Mouse (Mus musculus) liver, embryonic 14.5 days (tissue): ENCODE results near the gene Plekhg4.
A peak's percentile ranks its signal among the peaks of the same experiment; 100 is the strongest.

Source experiments
- CTCF ChIP-seq: IDR thresholded peaks from 2 replicates; pipeline ENCODE4 v1.5.1; 2016; ENCODE audit warnings: antibody characterized with exemption, low read depth, control low read depth
- EP300 ChIP-seq: IDR thresholded peaks from 2 replicates; pipeline ENCODE4 v1.6.1; 2016; ENCODE audit warnings: antibody characterized with exemption, low read depth

- TF ChIP-seq CTCF = peak; percentile 35; the same call in 1 of the 2 replicates
- no peak for TF ChIP-seq EP300
Observed at GRCm38 (mm10) chr8:105359646-105360045, 13.4 kb upstream of the Plekhg4 start.
